Mouse (Mus musculus) embryonic fibroblast, embryonic 13.5 days (primary cell): ENCODE data around the gene Gm12216. TPM values are rescaled to one million over a fixed set of nuclear protein-coding genes. Genes with fewer than 3 reads are reported as not detected.

ENCODE experiments used
- H3K27ac ChIP-seq: 2 replicates; pipeline ENCODE4 v1.5.1; 2012; ENCODE audit warnings: low read length, control low read depth, inconsistent platforms; ENCODE audit not compliant: insufficient read depth
- H3K4me1 ChIP-seq: 2 replicates; pipeline ENCODE4 v1.6.1; 2011; ENCODE audit warnings: low read length; ENCODE audit not compliant: control insufficient read depth, insufficient read depth
- H3K4me3 ChIP-seq: 2 replicates; pipeline ENCODE4 v1.5.1; 2011; ENCODE audit warnings: mild to moderate bottlenecking, control low read depth, low read length; ENCODE audit not compliant: insufficient read depth
- CTCF ChIP-seq: IDR thresholded peaks from 2 replicates; pipeline ENCODE4 v1.5.1; 2011; ENCODE audit warnings: mild to moderate bottlenecking, control low read depth, low read length, moderate library complexity, borderline replicate concordance; ENCODE audit not compliant: insufficient read depth
- POLR2A ChIP-seq: IDR thresholded peaks from 2 replicates; pipeline ENCODE4 v1.6.1; 2011; ENCODE audit warnings: low read depth, mild to moderate bottlenecking, control low read depth, low read length, moderate library complexity
- polyA plus RNA-seq: library from polyadenylated mRNA; stranded (reverse); fragments of >200 nt; gene quantifications from 2 replicates; pipeline ENCODE4 v1.2.4, GENCODE M21; 2011; ENCODE audit warnings: low read depth; ENCODE audit not compliant: missing spikeins, insufficient read length

Gene Gm12216
- polyA plus RNA-seq, 1 experiment: not detected

DNA sequence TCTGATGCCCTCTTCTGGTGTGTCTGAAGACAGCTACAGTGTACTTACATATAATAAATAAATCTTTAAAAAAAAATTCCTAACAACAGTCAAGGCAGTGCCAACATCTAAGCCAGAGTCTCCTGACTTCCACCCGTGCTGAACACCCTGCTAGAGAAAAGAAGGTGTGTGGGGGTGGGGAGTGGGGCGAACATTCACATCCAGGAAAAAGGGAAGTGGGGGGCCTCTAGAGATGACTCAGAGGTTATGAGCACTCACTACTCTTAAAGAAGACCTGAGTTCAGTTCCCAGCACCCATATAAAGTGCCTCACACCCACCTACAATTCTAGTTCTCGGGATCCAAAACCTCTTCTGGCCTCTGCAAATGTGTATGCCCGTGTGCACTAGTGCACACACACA is 33.6 kb downstream of the Gm12216 start:
- TF ChIP-seq CTCF (no peak), POLR2A (no peak)
- Histone ChIP-seq H3K4me3 (no peak overlapping the region), H3K27ac (no peak overlapping the region), H3K4me1 (no peaks in the 10 kb centered on the region)

DNA sequence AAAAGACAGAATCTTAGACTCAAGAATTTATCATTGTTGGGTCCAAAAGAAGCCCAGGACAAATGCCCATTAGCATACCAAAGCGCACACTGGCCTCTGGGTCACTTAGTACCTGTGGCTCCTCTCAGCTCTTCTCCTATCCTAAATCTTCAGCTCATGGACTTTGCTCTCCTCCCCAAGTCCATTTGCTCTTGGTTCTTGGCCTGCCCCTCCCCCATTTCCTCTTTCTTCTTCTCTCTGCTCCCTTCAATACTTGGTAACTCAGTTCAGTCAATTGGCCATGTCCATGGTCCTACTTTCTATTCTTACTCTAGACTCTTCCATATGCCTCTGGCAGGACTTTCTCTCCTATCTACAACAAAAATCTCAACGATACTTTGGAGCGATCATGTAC is 37.1 kb downstream of the Gm12216 start:
- TF ChIP-seq POLR2A: no peak
- TF ChIP-seq CTCF: no peak
- Histone ChIP-seq H3K4me3 (no peak overlapping the region), H3K4me1 (no peaks in the 10 kb centered on the region), H3K27ac (no peak overlapping the region)

DNA sequence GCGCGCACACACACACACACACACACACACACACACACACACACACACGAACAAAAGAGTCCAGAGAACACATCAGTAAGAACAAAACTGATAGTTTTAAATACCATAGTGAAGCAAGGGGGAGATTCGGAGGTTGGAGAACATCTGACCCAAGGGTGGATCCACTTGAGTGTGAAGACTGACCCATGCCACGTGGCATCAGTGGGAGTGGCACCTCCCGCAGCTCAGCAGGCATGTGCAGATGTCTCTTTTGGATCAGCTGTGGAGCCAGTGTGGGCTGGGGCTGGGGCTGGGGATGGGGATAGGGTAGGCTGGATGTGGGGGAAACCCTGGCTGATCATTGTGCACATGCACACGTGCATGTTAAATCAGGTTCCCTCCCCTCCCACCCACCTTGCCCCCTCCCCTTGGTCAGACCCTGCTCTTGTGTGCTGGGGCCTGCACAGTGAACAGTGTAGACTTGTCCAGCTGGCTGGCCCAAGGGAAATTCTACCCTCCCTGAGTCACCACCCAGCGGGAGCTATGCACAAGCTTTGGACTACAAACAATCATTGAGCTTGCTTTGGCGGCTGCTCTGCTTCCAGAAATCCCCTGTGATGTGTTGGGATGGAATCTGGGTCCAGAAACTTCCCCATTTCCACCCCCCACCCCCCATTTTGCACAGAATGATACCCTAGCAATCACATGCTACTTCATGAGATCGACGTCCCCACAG is 37.7 kb downstream of the Gm12216 start:
- no peaks in the 10 kb centered on the region for H3K4me1 ChIP-seq
- no peak overlapping the region for H3K27ac ChIP-seq
- no peak overlapping the region for H3K4me3 ChIP-seq
- no peak for TF ChIP-seq CTCF
- TF ChIP-seq POLR2A: no peak

DNA sequence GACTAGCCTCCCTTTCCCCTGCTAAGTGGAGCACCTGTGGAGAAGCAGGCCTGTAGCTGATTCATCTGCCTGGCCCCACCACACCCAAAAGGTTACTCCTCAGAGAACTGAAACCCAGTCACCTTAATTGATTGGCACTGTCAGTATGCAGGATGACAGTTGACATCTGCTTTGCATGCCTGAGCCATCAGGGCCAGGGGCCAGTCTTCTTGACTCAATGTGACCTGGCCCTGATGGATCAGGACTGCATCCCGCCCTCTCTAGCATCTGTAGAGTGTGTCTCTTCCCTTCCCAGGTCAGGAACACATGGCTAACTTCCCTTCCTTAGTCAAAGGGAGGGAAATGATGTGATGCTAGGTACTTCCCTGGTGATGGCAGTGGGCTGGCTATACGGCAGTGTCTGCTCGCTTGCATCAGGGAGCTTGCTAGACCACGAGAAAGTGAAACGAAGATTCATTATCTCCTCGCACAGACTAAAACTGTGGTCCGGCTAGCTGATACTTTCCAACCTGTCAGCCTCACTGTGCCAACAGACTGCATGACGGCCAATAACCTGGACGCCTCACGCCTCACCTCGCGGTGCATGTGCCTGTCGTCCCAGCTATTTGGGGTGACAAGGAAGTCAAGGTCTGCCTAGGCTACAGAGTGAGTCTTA is 38.4 kb downstream of the Gm12216 start:
- TF ChIP-seq CTCF (no peak), POLR2A (no peak)
- Histone ChIP-seq H3K4me1 (no peaks in the 10 kb centered on the region), H3K4me3 (no peak overlapping the region), H3K27ac (no peak overlapping the region)

DNA sequence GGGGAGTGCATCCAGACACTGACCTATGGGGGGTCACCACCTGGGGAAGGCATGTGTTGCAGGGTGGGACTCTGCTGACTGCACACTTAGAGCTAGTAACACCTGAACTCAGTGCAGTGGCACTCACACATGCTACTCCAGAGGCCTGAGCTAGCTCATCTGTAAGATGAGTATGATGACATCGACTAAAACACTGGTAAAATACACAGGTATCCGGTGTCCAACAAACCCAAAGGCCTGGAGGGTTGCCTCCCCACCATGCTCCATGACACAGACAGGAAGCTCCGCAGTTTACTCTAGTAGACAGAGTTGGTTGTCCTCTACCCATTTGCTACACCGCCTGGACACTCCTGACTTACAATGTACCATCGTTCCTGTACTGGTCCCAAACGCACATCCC is 39.5 kb downstream of the Gm12216 start:
- H3K27ac ChIP-seq: no peak overlapping the region
- no peaks in the 10 kb centered on the region for H3K4me1 ChIP-seq
- TF ChIP-seq POLR2A: no peak
- no peak overlapping the region for H3K4me3 ChIP-seq

DNA sequence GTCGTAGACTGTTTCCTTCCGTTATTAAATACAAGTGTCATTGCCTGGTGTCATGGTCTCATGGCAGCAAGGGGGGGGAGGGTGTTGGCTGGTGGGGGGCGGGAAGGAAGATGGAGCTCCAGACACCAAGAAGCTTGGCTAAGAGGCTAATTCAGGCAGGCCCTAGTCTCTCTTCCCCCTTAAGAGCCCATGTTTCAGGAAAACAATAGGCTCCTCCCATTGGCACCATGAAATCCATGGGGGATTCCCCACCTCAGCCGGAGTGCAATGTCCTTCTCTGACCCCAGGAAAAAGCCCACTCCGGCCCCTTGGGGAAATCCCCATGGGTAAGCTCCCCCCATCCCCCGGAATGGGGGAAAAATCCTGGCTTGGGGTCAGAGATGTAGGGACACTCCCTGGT is 40.3 kb downstream of the Gm12216 start:
- Histone ChIP-seq H3K27ac (no peak overlapping the region), H3K4me1 (no peaks in the 10 kb centered on the region), H3K4me3 (no peak overlapping the region)
- TF ChIP-seq CTCF: no peak
- TF ChIP-seq POLR2A: no peak

DNA sequence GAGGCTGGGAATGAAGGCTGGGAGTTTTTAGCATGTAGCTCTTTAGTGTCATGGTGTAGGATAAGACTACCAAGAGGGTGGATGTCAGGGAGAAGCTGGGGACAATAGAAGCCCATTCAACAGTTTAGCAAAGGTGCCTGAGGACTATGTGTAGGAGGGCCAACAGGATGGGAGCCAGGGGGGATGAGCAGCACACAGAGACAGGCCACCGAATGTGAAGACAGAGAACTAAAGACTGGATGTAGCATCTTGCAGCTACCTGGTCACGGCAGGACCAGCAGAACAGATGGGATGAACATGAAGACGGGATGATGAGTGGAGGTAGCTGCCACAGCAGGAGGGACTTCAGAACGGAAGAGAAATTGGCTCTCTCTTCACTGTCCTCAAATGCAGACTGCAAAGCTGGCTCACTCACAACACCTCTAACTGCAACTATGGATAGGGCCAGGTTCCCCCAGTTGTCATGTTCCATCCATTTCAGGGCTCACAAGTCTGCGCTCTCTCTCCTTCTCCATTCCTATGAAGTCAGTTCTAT is 42.1 kb downstream of the Gm12216 start:
- no peak for TF ChIP-seq POLR2A
- no peak for TF ChIP-seq CTCF
- Histone ChIP-seq H3K27ac (no peak overlapping the region), H3K4me1 (no peaks in the 10 kb centered on the region), H3K4me3 (no peak overlapping the region)

DNA sequence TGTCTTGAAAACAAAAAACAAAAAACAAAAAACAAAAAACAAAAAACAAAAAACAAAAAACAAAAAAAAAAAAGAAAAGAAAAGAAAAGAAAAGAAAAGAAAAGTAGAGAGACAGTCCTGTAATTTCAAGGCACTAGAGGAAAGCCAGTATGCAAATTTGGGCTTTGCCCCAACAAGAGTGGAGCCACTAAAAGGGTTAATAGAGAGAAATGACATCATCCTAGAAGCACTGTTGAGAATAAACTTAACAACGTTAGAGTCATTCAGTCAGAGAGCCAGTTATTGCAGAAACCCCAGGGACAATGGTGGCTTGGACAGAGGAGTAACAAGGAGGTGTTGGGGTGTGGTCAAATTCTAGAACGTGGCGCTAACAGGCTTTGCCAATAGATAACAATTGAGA is 44.2 kb downstream of the Gm12216 start:
- TF ChIP-seq CTCF: no peak
- no peak for TF ChIP-seq POLR2A
- H3K4me3 ChIP-seq: no peak overlapping the region
- H3K27ac ChIP-seq: no peak overlapping the region
- no peaks in the 10 kb centered on the region for H3K4me1 ChIP-seq

DNA sequence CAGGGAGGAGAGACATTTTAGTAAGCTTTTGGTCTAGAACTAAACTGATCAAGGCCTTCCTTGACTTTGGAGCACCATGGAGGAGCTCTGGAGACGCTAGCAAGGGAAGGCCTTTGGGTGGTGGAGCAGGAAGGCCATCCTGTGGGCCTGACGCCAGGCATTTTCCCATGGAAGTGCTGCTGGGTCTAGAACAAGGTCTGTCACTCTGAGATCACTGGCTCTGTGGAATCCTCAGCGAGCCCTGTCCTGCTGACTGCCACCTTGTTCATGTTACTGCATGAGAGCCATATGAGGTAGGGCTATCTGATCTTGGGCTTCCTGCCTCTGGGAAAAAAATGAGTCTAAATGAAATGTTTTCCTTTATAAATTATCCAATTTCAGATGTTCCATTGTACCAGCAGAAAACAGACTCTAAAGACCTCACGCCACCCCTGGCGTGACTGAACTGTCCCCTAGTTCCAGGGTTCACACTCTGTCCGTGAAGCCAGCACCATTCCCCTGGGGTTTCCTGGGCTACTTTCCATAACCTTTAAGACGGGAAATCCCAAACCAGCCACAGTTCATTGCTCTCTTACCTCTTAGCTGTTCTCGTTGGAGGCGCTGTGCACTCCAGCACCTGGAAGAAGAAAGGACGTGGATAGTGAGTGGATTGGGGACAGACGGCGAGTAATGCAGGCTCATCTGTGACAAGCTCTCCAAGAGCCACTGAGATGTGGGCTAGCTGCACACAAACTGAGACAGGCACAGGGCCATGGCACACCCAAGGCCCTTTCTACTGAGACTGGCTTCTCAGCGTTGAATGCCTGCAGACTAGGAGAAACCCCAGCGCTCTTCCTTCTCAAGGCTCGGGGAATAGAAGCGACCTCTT is 45.8 kb downstream of the Gm12216 start:
- TF ChIP-seq CTCF: no peak
- no peak overlapping the region for H3K27ac ChIP-seq
- no peak overlapping the region for H3K4me3 ChIP-seq
- H3K4me1 ChIP-seq: no peaks in the 10 kb centered on the region

DNA sequence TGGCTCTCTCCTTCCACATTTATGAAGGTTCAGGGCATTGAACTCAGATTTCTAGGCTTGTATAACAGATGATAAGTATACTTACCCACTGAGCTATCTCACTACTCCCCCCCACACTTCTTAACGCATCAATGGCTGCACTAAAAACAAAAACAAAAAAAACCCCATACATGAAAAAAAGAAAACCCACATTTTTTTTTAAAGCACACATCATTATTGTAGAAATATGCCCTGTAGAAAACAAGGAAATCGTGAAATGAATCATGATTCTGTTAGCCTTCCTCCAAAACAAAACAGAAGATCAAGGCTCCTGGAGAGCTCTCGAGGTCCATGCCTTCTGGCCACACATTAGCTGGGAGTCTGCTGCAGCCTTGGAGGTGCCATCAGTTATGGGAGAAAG is 47.7 kb downstream of the Gm12216 start:
- no peak for TF ChIP-seq CTCF
- TF ChIP-seq POLR2A: no peak
- Histone ChIP-seq H3K4me3 (no peak overlapping the region), H3K4me1 (no peaks in the 10 kb centered on the region), H3K27ac (no peak overlapping the region)
